Mouse (Mus musculus): ENCODE results near the gene Trhr2.

Gene Trhr2

DNA sequence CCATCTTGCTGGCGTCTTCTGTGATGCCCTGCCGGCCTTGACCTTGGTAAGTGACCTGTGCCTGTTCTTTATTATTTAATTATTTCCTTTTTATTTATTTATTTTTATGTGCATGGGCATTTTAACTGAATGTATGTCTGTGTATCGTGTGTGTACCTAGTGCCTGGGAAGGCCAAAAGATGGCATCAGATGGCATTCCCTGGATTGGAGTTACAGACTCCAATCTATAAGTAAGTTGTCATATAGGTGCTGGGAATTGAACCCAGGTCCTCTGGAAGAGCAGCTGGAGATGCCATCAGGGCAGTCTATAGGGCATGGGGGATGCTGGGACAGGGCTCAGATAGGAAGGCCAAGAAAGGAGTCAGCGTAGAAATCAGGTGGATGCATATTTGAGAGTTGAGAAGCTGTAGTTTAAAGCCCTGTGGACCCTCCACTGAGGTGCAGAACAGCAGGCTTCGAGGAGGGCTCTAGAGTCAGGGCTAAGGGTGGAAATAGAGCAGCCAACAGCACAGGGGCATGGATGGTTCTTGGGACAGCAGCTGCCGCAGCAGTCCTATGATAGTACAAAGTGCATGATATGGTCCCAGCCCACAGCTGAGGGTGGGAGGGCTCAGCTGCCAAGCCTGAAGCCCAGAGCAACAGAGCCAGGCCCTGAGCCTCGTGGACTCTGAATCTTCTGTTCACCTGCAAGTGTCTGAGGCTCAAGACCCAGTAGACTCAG, at the start of gene Trhr2:
Gene Trhr2, minus strand, starts transcription at position 51 of the 721 bp plus-strand sequence.
- in situ Hi-C loops (cut with MboI), result no loop called here

DNA sequence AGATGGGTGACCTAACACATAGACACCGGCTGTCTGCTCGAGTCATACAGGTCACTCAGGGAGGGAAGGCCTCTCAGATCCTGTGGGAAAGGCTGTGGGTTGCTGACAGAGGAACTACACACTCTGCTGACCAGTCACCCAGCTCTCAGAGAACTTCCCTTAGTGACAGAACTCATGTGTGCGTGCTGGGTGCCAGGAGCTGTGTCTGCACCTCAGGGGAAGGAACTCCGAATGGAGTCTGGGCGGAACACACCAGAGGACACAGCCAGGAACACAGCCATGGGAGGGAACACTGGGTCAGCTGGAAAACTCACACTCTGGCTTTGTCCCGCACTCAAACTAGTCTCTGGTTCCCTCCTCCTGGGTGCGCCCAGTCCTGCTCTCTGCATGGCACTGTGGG, 47.1 kb upstream of the Trhr2 start:
- in situ Hi-C loops (cut with MboI), result no loop called here

DNA sequence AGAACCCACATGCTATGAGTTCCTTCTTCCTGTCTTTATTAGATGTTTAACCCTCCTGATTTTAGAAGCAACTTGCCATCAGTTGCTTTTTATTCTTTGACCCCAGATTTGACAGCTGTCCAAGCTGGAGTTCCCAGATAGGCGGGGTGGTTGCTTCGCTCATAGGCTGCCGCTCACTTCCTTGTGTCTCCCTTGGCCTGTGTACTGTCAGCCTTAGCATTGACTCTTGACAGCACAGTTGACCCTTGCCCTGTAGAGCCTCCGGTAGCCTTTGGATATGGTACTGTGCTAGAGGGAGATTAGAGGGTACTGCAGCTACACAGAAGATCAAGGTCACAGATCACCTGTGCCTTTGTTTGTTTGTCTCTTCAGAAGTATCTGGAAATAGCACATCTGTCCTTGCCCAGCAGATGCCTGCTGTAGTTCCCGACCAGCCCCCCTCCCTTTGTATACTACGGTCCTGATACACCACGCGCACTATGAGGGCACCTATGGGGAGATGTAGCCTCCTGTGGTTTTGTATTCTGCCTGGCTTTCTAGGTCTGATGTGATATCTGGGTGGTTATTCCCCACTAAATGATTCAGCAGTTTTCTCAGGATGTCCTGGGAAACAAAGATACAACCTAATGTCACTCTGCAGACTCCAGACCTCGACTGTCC, 44.7 kb upstream of the Trhr2 start:
- in situ Hi-C loops (cut with MboI), result no loop called here

DNA sequence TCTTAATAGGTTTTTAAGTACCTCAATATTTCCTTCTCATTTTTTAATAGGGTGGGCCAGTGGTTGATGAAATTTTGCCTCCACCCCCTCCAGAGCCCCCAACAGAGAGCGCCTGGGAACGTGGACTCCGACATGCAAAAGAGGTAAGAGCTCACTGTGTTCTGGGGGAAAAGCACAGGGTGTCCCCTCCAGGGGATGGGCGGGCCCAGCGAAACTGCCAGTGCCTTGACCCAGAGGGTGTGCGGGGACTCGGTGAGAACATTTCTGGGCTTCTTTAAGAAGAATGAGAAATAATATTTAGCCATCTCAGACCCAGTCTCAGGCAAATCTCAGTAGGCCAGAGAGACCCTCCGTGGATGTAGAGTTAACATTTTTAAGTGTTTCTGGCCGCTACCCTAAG, 37.6 kb upstream of the Trhr2 start:
- in situ Hi-C loops (cut with MboI), result no loop called here

DNA sequence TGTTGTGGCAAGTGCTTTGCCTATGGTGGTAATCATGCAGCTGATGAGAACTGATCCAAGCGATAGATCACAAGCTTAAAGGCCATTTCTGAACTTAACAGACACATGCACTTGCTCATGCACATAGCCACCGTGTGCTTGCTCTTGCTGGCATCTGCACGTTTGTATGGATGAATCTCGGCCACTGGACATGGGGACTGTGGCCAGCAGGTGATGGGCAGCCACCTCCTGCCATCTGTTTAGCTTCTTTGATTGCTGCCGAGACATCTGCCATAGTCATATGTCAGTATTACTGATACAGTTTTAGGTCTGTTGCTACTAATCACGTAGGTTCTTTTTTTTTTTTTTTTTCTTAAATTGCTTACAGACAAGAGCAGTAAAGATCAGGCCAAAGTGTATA, 34.7 kb upstream of the Trhr2 start:
- in situ Hi-C loops (cut with MboI), result no loop called here

DNA sequence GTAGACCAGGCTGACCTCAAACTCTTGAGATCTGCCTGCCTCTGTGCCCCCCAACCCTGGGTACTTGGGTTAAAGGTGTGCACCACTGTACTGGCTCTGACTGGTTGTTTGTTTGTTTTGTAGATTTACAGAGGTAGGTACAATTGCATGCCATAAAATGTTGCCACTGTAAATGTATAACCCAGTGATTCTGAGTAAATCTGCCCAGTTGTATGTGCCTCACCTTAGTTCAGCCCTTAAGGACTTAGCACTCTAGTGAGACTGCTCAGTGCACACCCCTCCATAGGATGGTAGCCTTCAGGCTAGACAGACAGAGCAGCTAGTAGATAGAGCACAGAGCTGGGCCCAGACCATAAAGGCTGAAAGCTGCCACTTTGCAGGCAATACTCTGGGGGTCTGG, 33.2 kb upstream of the Trhr2 start:
- in situ Hi-C loops (cut with MboI), result no loop called here

DNA sequence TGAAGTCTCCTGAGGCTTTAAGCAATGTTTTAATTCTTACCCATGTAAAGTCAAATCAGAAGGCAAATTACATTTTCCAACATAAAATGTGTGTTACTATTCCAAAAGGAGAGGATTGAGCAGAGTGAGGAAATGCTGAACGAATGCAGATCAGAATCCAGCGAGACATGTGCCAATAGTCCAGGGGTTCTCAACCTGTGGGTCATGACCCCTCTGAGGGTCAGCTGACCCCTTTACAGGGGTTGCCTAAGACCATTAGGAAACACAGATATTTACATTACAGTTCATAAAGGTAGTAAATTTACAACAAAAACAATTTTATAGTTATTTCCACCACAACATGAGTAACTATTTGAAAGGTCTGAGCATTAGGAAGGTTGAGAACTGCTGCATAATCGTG, 30.2 kb upstream of the Trhr2 start:
- in situ Hi-C loops (cut with MboI), result no loop called here

DNA sequence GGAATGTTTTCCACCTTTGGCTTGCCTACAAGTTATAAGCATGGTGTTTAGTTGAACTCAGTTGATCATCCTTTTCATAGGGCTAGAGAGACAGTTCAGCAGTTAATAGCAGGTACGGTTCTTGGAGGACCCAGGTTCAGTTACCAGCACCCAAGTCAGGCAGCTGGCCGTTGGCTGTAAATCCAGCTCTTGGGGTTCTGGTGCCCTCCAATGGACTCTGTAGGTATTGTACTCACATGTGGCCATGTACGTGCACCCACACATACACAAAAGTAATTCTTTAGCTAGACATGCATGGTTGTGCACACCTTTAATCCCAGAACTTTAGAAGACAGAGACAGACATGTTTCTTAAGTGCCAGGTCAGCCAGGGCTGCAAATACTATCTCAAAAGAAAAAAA, 28.8 kb upstream of the Trhr2 start:
- in situ Hi-C loops (cut with MboI), result no loop called here

DNA sequence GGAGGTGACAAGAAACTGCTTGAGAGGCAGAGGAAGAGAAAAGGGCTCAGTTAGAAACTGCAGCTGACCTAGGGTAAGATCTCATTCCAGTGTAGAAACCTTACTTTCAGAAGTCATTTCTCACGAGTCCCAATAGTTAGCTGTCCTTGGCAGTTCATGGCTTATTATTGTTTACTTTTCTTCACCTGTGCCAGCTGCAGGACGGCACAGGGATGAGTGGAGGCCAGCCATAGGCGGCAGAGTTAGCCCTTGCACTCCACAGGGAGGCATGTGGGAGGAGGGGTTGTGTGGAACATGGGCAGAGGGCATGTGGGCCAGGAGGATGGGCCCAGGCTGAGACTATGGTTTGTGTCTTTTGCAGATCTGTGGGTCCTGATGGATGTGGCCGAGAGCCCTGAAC, 22.5 kb upstream of the Trhr2 start:
- in situ Hi-C loops (cut with MboI), result no loop called here

DNA sequence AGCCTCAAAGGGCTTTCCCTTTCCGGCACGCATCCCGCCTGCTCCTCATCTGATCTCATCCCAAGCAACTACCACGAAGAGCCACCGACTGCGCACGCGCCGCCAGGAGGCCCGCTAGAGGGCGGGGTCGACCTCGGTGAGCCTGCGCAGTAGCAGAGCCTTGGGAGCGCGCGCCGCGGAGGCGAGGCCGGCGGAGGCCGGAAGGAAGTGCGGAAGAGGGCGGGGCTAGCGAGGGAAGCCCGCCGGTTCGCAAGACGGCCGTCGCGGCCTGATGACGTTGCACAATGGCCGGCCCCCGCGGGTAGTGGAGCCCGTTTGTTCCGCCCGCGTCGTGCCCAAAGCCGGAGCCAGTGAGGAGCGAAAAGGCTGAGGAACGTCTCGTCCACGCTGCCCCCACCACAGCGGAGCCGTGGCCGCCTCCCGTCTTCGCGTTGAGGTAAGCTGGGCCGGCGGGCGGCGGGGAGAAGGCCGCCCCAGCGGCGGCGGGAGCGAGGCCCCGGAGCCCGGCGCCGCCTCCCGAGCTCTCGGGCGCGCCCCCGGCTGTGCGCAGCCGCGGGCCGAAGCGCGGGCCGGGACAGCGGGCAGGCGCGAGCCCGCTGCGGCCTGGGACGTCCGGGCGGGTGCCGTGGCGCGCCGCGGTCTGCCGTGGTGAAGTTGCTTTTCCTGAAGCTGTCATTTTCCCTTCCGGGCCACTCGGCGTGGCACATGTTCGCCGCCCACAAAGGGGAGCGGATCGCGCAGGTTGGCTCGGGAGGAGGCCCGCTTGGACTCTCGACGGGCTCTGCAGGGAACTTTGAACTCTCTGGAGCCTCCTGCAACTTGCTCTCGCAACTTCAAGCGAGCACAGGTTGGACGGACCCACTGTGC, 16.1 kb upstream of the Trhr2 start, which contains the start of gene Zc3h18:
Gene Zc3h18, plus strand, starts transcription at position 245 of the 867 bp plus-strand sequence.
- in situ Hi-C loops (cut with MboI), result no loop called here

DNA sequence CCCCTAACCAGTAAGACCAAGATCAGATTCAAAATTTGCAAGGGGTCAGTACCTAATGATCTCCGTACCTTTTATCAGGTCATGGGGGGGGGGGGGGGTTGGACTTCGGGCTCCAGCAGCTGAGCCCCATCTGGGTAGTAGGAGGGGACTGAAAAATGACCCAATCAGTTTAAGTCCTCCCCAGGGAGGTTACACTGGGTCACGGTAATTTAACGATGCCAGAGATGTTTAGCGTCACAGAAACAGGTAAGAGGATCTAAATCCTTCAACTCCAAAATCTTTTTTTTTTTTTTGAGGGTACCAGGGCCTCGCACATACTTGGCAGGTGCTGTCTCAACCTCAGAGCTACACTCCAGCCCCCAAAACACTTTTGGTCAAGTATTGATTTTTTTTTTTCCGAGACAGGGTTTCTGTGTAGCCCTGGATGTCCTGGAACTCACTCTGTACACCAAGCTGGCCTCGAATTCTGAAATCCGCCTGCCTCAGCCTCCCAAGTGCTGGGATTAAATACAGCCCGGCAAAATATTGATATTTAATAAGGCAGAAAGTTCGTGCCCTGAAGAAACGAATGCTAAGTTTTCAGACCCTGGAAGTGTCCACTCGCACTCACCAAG, 15.3 kb upstream of the Trhr2 start:
- in situ Hi-C loops (cut with MboI), result no loop called here

DNA sequence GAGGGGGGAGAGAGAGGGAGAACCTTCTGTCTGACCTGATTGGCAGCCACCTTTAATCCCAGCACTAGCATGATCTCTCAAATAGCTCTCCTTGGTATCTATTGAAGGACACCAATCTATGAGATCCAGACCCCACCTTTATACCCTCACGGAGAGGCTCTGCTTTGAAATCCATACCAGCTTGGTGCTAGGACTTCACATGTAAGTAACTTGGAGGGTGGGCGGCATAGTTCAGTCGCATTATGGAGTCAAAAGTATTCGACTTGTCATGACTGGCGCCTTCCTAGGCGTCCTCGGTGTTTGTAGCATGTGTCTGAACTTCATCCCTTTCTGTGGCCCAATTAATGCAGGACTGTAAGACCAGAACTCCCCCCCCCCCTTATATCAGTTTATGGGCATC, 14.8 kb upstream of the Trhr2 start:
- in situ Hi-C loops (cut with MboI), result no loop called here

DNA sequence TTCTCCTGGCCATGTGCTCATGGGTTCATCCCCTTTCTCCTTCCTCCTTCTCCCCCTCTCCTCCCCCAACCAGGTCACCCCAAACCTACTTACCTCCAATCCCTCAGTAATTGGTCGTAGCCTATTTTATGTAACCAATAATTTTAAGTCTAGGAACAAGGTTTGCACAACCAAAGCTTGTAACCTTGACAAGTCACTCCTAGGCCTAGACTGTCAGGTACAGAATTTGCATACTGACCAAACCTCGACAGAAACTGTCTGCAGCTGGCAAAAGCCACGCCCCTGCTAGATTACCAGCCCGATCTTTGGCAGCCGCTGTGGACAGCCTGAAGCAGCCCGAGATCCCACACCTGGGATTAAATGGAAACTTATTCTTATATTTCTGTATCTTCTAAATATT, 11.2 kb upstream of the Trhr2 start:
- in situ Hi-C loops (cut with MboI), result no loop called here

DNA sequence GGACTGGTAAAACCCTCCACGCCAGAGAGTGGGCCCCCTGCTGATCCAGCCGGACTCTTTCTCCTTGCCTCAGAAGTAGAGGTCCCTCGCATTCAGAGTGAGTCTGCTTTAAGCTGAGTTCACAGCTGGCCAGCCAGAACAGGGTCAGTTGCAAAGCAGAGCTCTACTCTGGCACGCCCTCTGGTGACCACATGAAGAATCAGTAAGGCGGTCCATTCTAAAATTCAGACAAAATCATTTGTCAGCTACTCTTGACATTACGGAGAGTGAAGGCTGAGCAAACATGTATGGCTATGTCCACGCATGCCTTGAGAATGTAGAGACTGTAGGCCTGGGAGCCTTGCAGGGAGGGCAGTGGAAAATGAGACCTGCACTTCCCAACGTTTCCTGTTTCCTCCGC, 9.1 kb upstream of the Trhr2 start:
- in situ Hi-C loops (cut with MboI), result no loop called here

DNA sequence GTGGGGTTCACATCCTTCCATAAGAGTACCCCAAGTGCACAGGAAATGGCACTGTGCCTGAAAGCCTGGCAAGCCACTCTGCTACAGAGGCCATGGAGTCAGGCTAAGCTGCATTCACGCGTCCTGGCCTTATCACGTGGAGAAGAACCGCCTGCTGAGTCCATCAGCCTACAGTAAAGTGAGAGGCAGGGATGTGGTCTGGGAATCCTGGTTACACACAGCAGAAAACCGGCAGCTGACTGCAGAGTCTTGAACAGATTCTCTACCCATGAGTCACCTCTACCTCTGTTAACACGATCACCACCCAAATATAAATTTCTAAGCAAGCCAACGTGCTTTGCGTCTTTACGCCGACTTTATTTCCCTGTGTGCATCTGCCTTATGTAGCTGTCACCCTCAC, 7.9 kb upstream of the Trhr2 start:
- in situ Hi-C loops (cut with MboI), result no loop called here

DNA sequence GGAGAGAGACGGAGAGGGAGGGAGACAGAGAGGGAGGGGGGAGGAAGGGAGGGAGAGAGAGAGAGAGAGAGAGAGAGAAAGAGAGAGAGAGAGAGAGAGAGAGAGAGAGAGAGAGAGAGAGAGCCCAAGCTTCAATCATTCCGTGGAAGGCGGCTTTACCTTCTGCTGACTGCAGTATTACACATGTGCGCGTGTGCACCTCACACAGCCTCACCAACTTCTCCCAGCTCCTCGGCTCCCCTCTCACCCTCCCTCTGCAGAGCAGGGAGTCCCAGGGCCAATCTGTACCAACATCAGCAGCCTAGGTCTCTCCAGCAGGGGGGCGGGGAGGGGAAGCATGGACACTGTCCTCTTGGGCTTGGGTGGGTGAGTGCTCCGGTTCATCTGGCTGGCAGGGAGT, 2.4 kb upstream of the Trhr2 start:
- in situ Hi-C loops (cut with MboI), result no loop called here

DNA sequence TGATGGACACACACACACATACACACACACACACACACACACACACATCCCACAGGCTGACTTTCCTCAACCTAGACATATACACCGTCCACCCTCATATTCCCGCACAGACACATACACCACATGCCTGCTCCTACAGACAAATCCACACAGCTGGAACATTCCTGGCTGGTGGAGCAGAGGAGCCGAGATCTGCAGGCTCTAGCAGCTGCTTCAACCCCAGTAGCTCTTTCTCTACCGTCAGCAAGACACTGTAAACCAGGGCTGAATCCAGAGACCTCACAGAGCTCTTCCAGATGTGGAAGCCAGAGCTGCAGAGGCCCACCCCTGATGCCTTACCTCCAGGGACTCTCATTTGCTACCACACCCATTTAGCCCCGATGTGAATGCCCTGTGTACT, 1.7 kb upstream of the Trhr2 start:
- in situ Hi-C loops (cut with MboI), result no loop called here

DNA sequence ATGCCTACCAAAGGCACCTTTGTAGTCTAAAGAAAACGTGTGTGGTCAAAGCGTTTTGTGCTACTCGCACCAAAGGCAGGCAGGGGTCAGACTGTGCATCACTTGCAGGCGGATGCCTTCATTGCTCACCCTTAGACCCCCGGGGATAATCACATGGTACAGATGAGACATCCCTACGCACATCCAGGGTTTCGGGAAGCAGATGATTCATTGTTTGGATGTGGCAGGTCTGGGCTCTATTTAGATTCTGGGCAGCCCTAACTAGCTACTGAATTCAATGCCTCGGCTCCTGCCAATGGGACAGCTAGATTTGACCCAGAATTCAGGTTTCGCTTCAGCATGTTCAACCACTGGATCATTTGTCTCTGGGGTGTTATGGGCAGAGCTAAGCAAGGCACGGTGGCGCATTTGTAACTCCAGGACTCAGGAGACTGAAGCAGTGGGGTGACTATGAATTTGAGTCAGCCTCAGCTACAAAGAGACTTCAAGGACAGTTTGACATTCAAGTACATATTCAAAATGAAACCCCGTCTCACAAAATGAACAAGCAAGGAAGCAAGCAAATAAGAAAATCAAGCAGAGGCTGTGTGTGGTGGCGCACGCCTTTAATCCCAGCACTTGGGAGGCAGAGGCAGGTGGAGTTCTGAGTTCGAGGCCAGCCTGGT, 1.3 kb downstream of the Trhr2 start:
- in situ Hi-C loops (cut with MboI), result no loop called here

DNA sequence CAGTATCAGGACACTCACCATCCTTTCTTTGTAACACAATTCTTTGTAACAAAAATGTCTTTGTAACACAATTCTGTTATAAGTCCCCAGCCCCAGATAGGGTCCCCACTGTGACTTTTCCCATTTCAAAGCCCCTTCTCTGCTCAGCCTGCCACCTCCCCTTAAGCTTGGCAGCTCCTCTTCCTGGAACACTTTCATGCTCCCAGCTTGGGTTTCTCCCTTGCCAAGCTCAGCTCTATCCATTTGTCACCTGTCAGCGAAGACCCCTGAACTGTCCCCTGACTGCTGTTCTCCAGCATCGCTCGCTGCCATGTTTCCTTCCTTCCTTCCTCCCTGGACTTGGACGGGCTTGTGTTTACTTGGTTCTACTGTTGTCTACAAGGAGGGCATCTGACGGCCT, 2.9 kb downstream of the Trhr2 start:
- in situ Hi-C loops (cut with MboI), result no loop called here

DNA sequence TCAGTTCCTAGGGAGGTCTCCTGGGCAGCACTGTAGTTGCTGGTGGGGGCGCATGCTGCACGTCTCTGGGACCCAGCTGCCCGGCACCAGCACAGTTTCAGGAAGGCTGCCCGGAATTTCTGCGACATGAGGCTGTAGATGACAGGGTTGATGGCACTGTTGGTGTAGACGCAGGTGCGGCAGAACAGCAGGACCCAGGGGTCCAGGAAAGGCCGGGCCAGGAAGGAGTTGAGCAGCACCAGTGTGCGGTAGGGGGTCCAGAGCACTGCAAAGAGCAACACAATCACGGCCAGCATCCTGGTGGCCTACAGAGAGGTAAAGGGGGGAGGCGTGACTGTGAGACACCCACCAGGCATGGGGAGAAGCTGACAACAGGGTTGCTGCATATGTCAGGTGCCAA, 3.3 kb downstream of the Trhr2 start:
- in situ Hi-C loops (cut with MboI), result no loop called here

DNA sequence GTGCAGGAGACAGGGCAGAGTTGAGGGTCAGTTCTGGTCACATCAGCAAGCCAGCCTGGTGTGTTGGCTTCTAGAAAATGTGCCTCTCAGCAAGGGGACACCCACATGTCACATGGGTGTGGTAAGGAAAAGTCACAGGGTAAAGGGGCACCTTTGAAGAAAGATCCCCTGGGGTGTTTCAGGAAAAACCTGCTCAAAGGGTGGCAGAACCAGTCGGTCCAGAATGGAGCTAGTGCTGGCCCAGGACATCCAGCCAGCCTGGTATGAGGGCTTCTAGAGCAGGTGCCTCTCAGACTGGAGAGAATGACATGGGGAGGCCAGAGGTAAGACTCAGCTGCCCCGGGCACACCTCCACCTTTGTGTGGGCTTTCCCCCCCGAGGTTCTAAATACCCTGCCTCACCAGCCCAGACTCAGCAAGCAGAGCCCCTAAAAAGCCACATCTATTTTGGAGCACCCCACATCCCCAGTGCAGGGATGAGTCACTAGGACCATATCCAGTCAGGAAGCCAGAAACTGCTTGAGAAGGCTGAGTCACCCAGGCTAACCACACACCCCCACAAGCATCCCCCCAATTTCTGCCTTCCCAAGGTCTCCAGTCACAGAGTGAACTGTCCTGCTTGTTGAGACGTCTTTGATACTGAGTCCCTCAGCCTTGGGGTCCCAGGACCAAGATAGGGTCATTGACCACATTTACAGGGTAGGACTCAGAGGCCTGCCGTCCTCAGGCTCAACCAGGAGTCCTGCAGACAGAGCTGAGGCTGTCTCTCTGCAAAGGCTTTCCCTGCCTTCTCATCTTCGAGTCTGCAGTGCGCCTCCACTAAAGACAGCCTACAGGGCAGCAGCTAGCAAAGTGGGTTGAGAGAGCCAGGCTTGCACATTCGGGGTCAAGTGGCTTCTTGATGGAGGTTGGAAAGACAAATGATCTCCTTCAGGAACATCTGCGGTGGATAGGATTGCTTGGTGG, 4.6 kb downstream of the Trhr2 start:
- in situ Hi-C loops (cut with MboI), result no loop called here
